Mouse (Mus musculus): Measurements from ENCODE around the gene Ccr2. TPM values are rescaled to one million over a fixed set of nuclear protein-coding genes. Genes with fewer than 3 reads are reported as not detected.

The Ccr2 gene
- polyA plus RNA-seq (2015; fragmentation: Illumina TruSeq; extraction: RNeasy Lipid Tissue Mini Kit (QIAGEN cat#74804); ENCODE audit: insufficient read depth, low replicate concordance): 51.6 TPM

GRCm38 (mm10) chr9:124101723-124102122 lies at the start of gene Ccr2:
Ccr2 (plus strand) TSS chr9:124101950.

GRCm38 (mm10) chr9:124121387-124122184 lies 19.8 kb downstream of the Ccr2 start, which contains the start of gene Ccr5:
Ccr5 (plus strand) TSS chr9:124121543.

Other genes starting within 250 kb of the Ccr2 start
- 19.5 TPM for gene Xcr1, start 239.9 kb upstream of the Ccr2 start, polyA plus RNA-seq (2015; fragmentation: Illumina TruSeq; extraction: RNeasy Lipid Tissue Mini Kit (QIAGEN cat#74804); ENCODE audit: insufficient read depth, low replicate concordance)
- 15.1 TPM for gene Ccr1, start 133.3 kb upstream of the Ccr2 start, polyA plus RNA-seq (2015; fragmentation: Illumina TruSeq; extraction: RNeasy Lipid Tissue Mini Kit (QIAGEN cat#74804); ENCODE audit: insufficient read depth, low replicate concordance)
- gene Ccr1l1, start 123.5 kb upstream of the Ccr2 start, polyA plus RNA-seq (2015; fragmentation: Illumina TruSeq; extraction: RNeasy Lipid Tissue Mini Kit (QIAGEN cat#74804); ENCODE audit: insufficient read depth, low replicate concordance): 1.7 TPM
- 41.1 TPM for gene Ccr3, start 80.0 kb upstream of the Ccr2 start, polyA plus RNA-seq (2015; fragmentation: Illumina TruSeq; extraction: RNeasy Lipid Tissue Mini Kit (QIAGEN cat#74804); ENCODE audit: insufficient read depth, low replicate concordance)
- gene Ccr5, start 19.6 kb downstream of the Ccr2 start, polyA plus RNA-seq (2015; fragmentation: Illumina TruSeq; extraction: RNeasy Lipid Tissue Mini Kit (QIAGEN cat#74804); ENCODE audit: insufficient read depth, low replicate concordance): 20.6 TPM
- gene 2010315B03Rik, start 210.7 kb downstream of the Ccr2 start, polyA plus RNA-seq (2015; fragmentation: Illumina TruSeq; extraction: RNeasy Lipid Tissue Mini Kit (QIAGEN cat#74804); ENCODE audit: insufficient read depth, low replicate concordance): 60.7 TPM